Mouse (Mus musculus) liver, postnatal 0 days (tissue): ENCODE results near the gene Plch2. TPM values are rescaled to one million over a fixed set of nuclear protein-coding genes. Genes with fewer than 3 reads are reported as not detected.

ENCODE experiments used
- ATAC-seq: fragments of 200-750 bp; cut with Nextera tagmentation; 2 replicates; pipeline ENCODE4 v1.8.0; 2017; ENCODE audit warnings: mild to moderate bottlenecking, moderate library complexity
- DNase-seq: peaks from one replicate; pipeline ENCODE4 v3.0.0-alpha.2; 2016
- H3K27ac ChIP-seq: fragments of 300-500 bp; sonication (generic); 2 replicates; pipeline ENCODE4 v1.5.1; 2014; ENCODE audit warnings: antibody characterized with exemption, moderate library complexity, mild to moderate bottlenecking, low read depth
- H3K27me3 ChIP-seq: fragments of 300-500 bp; sonication (generic); 2 replicates; pipeline ENCODE4 v1.6.1; 2014; ENCODE audit warnings: low read length, control low read depth, mixed read lengths; ENCODE audit not compliant: insufficient read depth
- H3K36me3 ChIP-seq: fragments of 300-500 bp; sonication (generic); replicated peaks from 2 replicates; pipeline ENCODE4 v1.6.1; 2014; ENCODE audit warnings: mild to moderate bottlenecking, control low read depth, low read length, moderate library complexity, mixed read lengths; ENCODE audit not compliant: insufficient read depth
- H3K4me1 ChIP-seq: fragments of 300-500 bp; sonication (generic); 2 replicates; pipeline ENCODE4 v1.6.1; 2014; ENCODE audit warnings: antibody characterized with exemption, mild to moderate bottlenecking, control low read depth; ENCODE audit not compliant: insufficient read depth
- H3K4me2 ChIP-seq: fragments of 300-500 bp; sonication (generic); 2 replicates; pipeline ENCODE4 v1.6.1; 2014; ENCODE audit warnings: low read depth, mild to moderate bottlenecking, low read length, moderate library complexity, mixed read lengths
- H3K4me3 ChIP-seq: fragments of 300-500 bp; sonication (generic); 2 replicates; pipeline ENCODE4 v1.5.1; 2014; ENCODE audit warnings: low read depth, low read length
- H3K9ac ChIP-seq: fragments of 300-500 bp; sonication (generic); replicated peaks from 2 replicates; pipeline ENCODE4 v1.6.1; 2014; ENCODE audit warnings: mild to moderate bottlenecking, moderate library complexity
- H3K9me3 ChIP-seq: fragments of 300-500 bp; sonication (generic); 2 replicates; pipeline ENCODE4 v1.6.1; 2016; ENCODE audit warnings: mild to moderate bottlenecking, control low read depth, low read length, mixed read lengths
- CTCF ChIP-seq: sonication (generic); IDR thresholded peaks from 2 replicates; pipeline ENCODE4 v1.5.1; 2016; ENCODE audit warnings: antibody characterized with exemption, low read depth
- EP300 ChIP-seq: IDR thresholded peaks from 2 replicates; pipeline ENCODE4 v1.6.1; 2016; ENCODE audit warnings: antibody characterized with exemption, low read depth, mild to moderate bottlenecking
- WGBS: fragments of 180-500 bp; shearing (Covaris S2); extraction: QIAGEN DNeasy Blood & Tissue Kit; methylation state at CpG from one replicate; pipeline ENCODE4 v1.1.7; 2014; ENCODE audit not compliant: insufficient replicate concordance; 5-methylcytosine and 5-hydroxymethylcytosine counted together
- polyA plus RNA-seq: library from polyadenylated mRNA; unstranded; fragments of >200 nt; fragmentation: Nextera tagmentation; extraction: Ambion mirVana; gene quantifications from 2 replicates; pipeline ENCODE4 v1.2.1, GENCODE M21; 2015

Plch2 gene
- polyA plus RNA-seq, 1 experiment from 2014 or later = not detected

- Histone ChIP-seq H3K9me3 (no peaks in the 10 kb centered on the region), H3K27ac (no peak overlapping the region), H3K36me3 (no peaks in the 10 kb centered on the region), H3K4me3 (no peak overlapping the region), H3K27me3 (no peaks in the 10 kb centered on the region), H3K4me1 (no peaks in the 10 kb centered on the region), H3K9ac (no peak overlapping the region), H3K4me2 (no peak overlapping the region)
- ATAC-seq = no peak
- WGBS = 54% methylated on average over 8 of the region's 8 CpGs
- DNase-seq = no peak
- TF ChIP-seq EP300 (no peak), CTCF (no peak)
Observed at GRCm38 (mm10) chr4:154996572-154997154, 59.9 kb downstream of the Plch2 start.

DNA sequence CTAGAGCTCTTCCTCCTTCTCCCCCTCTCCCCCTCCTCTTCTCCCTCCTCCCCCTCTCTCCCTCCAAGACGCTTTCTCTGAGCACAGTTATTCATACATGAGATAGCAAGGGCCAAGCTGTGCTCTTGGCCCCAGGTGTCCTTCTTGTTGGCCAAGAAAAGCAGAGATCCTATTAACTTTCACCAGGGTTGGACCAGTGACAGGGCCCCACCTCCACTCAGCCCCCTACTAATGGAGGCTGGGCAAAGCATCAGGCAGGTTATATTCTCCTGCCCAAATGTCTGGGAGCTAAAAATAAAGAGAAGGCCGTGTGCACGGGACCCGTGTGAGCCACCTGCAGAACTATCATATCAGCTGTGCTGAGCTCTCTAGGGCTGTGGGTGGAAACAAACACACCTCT, 61.7 kb downstream of the Plch2 start:
- no peak for ATAC-seq
- Histone ChIP-seq H3K4me1 (no peaks in the 10 kb centered on the region), H3K4me2 (no peak overlapping the region), H3K9me3 (no peaks in the 10 kb centered on the region), H3K36me3 (no peaks in the 10 kb centered on the region), H3K4me3 (no peak overlapping the region), H3K27ac (no peak overlapping the region), H3K27me3 (no peaks in the 10 kb centered on the region), H3K9ac (no peak overlapping the region)
- no peak for DNase-seq
- 63% methylated on average over 4 of the region's 4 CpGs for WGBS
- TF ChIP-seq EP300 (no peak), CTCF (no peak)

DNA sequence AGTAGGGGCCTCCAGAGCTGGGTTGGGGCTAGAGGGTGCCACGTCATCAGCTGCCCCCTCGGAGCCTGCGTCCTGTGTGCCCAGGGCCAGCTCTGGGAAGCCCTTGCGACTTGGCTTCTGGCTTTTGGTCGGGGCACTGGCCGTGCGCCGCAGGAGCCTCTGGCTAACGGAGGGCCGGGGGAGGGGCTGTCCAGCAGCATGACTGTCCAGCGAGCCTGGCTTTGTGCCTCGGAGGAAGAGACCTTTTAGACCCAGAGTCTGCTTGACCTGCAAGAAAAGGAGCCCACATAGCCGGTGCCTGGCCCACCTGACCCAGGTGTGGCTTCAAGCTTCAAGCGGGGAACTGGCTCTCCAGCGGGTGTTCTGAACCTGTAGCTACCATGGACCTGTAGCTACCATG, 69.8 kb downstream of the Plch2 start:
- H3K9me3 ChIP-seq = no peaks in the 10 kb centered on the region
- TF ChIP-seq EP300 (no peak), CTCF (no peak)
- H3K27me3 ChIP-seq = 0 out of 2 replicates have a peak, but pooled peaks cover 4% of the 10 kb centered on the region
- ATAC-seq (no peak), DNase-seq (no peak)
- H3K9ac ChIP-seq = no peak overlapping the region
- no peaks in the 10 kb centered on the region for H3K36me3 ChIP-seq
- 75% methylated on average over 15 of the region's 15 CpGs for WGBS
- H3K4me2 ChIP-seq = no peak overlapping the region
- 0 out of 2 replicates have a peak, but pooled peaks cover 2% of the 10 kb centered on the region for H3K4me1 ChIP-seq
- no peak overlapping the region for H3K4me3 ChIP-seq
- H3K27ac ChIP-seq = no peak overlapping the region

DNA sequence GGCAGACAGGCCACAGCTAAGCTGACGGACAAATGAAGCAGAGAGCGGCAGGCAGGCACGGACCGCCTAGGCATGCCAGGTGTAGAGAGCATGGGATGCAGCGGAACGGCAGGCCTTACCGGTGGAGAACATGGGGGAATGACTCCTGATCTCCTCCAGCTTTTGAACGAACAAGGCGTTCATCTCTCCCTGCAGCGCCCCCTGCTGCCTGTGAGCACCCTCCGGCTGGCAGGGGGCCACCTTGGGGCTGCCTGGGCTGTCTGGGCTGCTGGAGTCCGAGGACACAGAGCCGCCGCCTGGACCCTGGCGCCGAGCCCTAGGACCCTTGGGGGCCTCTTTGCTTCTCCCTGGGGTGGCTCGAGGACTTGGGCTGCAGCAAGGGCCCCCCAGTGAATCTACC, 70.5 kb downstream of the Plch2 start:
- TF ChIP-seq EP300 = no peak
- TF ChIP-seq CTCF = peak; percentile 73
- Histone ChIP-seq H3K4me1 (0 out of 2 replicates have a peak, but pooled peaks cover 2% of the 10 kb centered on the region), H3K36me3 (peaks cover 3% of the 10 kb centered on the region), H3K4me2 (no peak overlapping the region), H3K27ac (no peak overlapping the region), H3K9me3 (no peaks in the 10 kb centered on the region), H3K9ac (0 out of 2 replicates have a peak overlapping the region, but pooled peaks have one; percentile 30), H3K27me3 (0 out of 2 replicates have a peak, but pooled peaks cover 4% of the 10 kb centered on the region), H3K4me3 (no peak overlapping the region)
- 19% methylated on average over 16 of the region's 17 CpGs for WGBS
- peak; percentile 47; the same call in 1 of the 2 replicates for ATAC-seq
- peak; percentile 84 for DNase-seq

GRCm38 (mm10) chr4:154985151-154985777, 71.3 kb downstream of the Plch2 start:
- Histone ChIP-seq H3K4me1 (0 out of 2 replicates have a peak, but pooled peaks cover 2% of the 10 kb centered on the region), H3K9me3 (no peaks in the 10 kb centered on the region), H3K9ac (no peak overlapping the region), H3K27ac (no peak overlapping the region), H3K4me3 (no peak overlapping the region), H3K4me2 (no peak overlapping the region), H3K36me3 (peaks cover 12% of the 10 kb centered on the region), H3K27me3 (0 out of 2 replicates have a peak, but pooled peaks cover 4% of the 10 kb centered on the region)
- ATAC-seq (no peak), DNase-seq (no peak)
- TF ChIP-seq EP300 (no peak), CTCF (no peak)
- WGBS = 90% methylated on average over 5 of the region's 5 CpGs

DNA sequence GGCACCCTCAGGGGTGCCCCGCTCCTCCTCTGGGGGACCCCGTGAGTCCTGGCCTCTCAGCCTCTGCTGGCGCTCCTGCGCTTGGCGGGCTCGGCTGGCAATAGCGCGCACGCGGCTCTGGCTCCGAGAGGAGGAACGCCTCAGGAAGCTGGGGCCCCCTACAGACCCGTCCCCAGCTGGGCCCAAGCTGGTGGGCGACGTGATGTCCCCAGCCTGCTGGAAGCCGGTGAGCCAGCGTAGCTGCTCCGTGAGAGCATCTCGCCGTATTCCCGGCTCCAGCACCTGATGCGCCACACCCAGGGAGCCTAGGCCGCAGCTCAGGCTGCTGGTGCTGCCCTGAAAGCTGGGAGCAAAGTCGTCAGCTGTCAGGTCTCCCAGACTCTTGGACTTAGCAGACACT, 72.8 kb downstream of the Plch2 start:
- no peak overlapping the region for H3K4me2 ChIP-seq
- H3K9ac ChIP-seq = no peak overlapping the region
- 37% methylated on average over 24 of the region's 24 CpGs for WGBS
- H3K36me3 ChIP-seq = peaks cover 26% of the 10 kb centered on the region
- 0 out of 2 replicates have a peak, but pooled peaks cover 2% of the 10 kb centered on the region for H3K4me1 ChIP-seq
- H3K27me3 ChIP-seq = 0 out of 2 replicates have a peak, but pooled peaks cover 4% of the 10 kb centered on the region
- no peak for DNase-seq
- TF ChIP-seq CTCF = no peak
- TF ChIP-seq EP300 = no peak
- no peaks in the 10 kb centered on the region for H3K9me3 ChIP-seq
- H3K4me3 ChIP-seq = no peak overlapping the region
- no peak for ATAC-seq
- no peak overlapping the region for H3K27ac ChIP-seq
